Mouse (Mus musculus) ovary, postnatal 36 days (tissue): ENCODE measurements around the gene Clpb.

Source experiments
- DNase-seq: peaks from one replicate; pipeline ENCODE4 v3.0.0; 2022; ENCODE audit warnings: low spot score, mixed read lengths

Clpb gene

GRCm38 (mm10) chr7:101821571-101822501, 158.4 kb downstream of the Clpb start:
- DNase-seq = peak; percentile 66

- peak; percentile 61 for DNase-seq
These were observed 159.7 kb downstream of the Clpb start for GRCm38 (mm10) chr7:101822836-101823757.

GRCm38 (mm10) chr7:101823758-101824630, 160.6 kb downstream of the Clpb start:
- no peak for DNase-seq

DNA sequence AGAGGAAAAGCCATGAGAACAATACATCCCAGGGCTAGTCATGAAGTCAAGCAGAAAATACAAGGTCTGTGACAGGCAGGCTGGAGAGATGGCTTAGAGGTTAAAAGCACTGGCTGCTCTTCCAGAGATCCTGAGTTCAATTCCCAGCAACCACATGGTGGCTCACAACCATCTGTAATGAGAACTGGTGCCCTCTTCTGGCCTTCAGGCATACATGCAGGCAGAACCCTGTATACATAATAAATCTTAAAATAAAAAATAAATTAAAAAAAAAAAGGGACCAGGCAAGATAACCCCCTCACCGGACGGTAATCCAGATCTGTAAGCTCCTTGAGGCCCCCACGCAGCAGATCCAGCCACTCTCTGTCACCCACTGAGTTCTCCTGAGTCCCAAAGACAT, 166.9 kb downstream of the Clpb start:
- no peak for DNase-seq

- DNase-seq = no peak
These were observed 168.0 kb downstream of the Clpb start for GRCm38 (mm10) chr7:101831437-101831836.

- DNase-seq = no peak
These were observed 168.9 kb downstream of the Clpb start for GRCm38 (mm10) chr7:101832372-101832771.

DNA sequence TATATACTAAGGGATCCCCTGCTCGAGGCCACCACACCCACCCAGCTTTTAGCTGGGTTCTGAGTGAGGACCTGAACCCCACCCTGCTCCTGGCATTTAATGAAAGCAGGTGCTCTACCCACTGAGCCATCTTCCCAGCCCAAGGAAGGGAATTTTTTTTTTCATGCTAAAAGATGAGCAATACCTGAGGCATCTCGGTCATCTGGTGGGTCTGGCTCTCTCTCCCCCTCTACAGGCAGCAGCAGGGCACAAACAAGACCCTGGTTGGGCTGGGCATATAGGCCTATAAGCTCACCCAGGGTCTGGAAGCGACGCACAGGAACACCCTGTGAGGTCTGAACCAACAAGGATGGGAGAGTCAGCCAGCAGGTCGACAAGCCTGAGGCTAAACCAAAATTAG, 169.9 kb downstream of the Clpb start:
- no peak for DNase-seq

GRCm38 (mm10) chr7:101833916-101834584, 170.6 kb downstream of the Clpb start:
- DNase-seq = no peak

DNA sequence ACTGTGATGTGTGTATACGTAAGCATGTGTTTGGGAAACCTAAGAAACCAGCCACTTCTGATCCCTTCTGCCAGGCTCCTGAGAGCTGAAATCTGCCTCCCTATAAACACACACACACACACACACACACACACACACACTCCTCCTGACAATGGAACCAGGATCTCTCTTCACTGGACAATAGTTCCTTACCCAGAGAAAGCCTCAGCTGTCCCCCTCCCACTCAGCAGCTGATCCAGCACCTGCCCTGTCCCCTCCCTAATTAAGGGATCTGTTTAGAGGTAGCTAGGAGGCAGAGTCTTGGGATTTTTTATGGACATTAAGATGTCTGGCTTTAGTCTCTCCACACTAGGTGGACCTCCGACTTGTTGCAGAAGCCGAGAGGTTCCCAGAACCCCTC, 171.5 kb downstream of the Clpb start:
- DNase-seq = no peak

DNA sequence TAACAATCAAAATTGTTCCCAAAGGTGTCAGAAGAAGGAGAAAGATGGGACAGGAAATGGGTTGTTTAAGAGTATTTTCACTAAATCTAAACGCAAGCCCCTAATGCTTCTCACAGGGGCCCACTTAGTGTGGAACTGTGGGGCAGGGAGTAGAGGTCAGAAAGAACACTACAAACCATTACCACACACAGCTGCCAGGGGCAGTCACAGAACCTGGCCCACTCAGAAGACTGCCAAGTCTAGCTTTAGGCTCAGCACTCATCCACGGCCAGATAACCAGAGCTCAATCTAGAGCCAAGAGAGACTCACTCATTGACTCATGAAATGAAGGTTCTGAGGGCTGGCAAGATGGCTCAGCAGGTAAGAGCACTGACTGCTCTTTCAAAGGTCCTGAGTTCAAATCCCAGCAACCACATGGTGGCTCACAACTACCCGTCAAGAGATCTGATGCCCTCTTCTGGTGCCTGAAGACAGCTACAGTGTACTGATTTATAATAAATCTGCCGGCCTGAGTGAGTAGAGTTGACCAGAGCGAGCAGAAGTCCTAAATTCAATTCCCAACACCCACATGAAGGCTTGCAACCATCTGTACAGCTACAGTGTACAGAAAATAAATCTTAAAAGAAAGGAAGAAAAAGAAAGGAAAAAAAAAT, 172.2 kb downstream of the Clpb start:
- DNase-seq = no peak

DNA sequence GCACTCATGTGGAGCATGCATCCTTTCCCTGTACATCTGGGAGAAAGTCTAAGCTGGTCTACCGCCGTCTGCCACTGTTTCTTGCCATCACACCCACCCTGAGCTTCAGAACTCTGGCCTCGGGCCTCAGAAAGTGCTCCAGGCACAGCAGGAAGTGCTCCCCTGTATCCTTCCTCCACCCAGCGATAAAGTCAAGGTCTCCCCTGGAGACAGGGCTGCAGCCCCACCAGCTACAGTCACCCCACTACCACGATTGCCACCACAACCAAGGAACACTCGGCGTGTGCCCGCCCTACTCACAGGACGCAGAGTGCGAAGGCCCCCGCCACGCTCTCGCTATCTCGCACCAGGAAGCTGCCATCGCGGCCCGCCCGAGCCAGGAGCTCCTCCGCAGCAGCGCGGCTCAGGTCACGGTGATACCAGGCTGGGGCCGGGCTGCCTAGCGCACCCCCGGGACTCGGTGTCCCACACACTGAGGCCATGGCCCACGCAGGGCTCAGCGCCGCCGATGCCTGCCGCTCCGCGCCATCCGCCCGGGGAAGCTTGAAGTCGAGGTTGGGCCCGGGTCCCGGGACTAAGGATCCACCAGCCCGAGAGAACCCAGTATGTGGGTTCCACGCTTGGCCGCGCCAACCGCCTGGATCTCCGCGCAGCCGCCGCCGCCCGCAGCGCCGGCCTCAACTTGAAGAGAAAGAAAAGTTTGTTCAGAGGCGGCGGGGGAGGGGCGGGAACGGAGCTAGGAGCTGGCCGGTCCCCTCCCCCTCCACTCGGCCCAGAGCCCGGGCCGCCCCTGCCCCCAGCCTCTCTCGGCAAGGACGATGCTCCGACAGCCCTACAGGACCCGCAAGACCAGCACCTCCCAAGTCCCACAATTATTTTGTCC, 173.1 kb downstream of the Clpb start:
- DNase-seq = peak; percentile 75

DNA sequence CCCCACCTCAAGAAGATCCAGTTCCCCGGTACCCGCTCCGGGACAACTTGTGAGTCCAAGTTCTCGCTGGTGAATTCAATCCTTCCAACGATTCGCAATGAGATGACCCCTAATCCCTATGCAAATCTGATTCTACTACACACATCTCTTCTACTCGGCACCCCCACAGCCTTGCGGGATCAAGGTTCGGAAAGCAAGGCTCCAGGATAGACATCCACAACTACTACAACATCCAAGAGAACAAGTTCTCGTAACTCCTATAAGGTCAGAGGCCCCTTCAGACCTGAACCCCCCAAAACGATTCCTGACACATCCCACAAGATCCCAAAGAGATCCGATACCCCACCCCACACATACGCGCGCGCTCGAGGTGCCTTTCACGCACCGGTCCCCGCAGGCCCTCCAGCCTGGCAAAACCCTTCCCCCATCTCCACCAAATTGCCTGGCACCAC, 173.7 kb downstream of the Clpb start:
- no peak for DNase-seq

- DNase-seq = peak; percentile 89
These were observed 174.4 kb downstream of the Clpb start, which contains the start of gene Inppl1 for GRCm38 (mm10) chr7:101837606-101838471. TSS of gene Inppl1 (minus strand) at chr7:101838229.

DNA sequence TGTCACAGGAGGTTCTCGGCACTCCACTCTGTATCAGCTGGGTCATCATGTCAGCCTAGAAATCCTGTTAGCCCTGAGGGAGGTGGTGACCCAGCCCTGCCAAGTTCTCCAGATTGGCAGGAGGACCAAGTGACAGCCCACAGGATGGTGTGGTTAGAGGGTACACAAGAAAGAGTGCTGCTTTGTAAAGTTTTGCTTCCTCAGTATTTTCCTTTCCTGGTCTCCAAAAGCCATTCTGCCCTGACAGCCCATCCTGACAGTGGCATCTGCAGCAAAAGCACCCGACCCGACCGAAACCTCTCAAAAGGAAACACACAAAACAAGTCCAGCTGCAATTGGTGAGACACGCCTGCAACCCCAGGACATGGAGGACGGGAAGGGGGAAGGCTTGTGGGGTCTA, 180.8 kb downstream of the Clpb start:
- DNase-seq = no peak
